Mouse (Mus musculus) heart, embryonic 15.5 days (tissue): Measurements from ENCODE around the gene Mettl5. TPM values are rescaled to one million over a fixed set of nuclear protein-coding genes. Genes with fewer than 3 reads are reported as not detected.
"Not testable (repeated sequence)": the region's sequence is repeated elsewhere in the genome, so short reads cannot be mapped to it uniquely, and the experiment has no call there.

ENCODE experiments used
- ATAC-seq: fragments of 200-750 bp; cut with Nextera tagmentation; replicated peaks from 2 replicates; pipeline ENCODE4 v1.8.0; 2017; ENCODE audit warnings: low read depth, moderate TSS enrichment; ENCODE audit not compliant: insufficient number of reproducible peaks, insufficient read depth, low FRiP score
- H3K27ac ChIP-seq: fragments of 300-500 bp; sonication (generic); 2 replicates; pipeline ENCODE4 v1.5.1; 2015; ENCODE audit warnings: mild to moderate bottlenecking, inconsistent platforms
- H3K27me3 ChIP-seq: fragments of 300-500 bp; sonication (generic); 2 replicates; pipeline ENCODE4 v1.6.1; 2015; ENCODE audit warnings: inconsistent platforms
- H3K36me3 ChIP-seq: fragments of 300-500 bp; sonication (generic); 2 replicates; pipeline ENCODE4 v1.6.1; 2015; ENCODE audit warnings: mild to moderate bottlenecking, inconsistent platforms
- H3K4me1 ChIP-seq: fragments of 300-500 bp; sonication (generic); replicated peaks from 2 replicates; pipeline ENCODE4 v1.6.1; 2015; ENCODE audit warnings: inconsistent platforms
- H3K4me2 ChIP-seq: fragments of 300-500 bp; sonication (generic); 2 replicates; pipeline ENCODE4 v1.6.1; 2015; ENCODE audit warnings: inconsistent platforms, mild to moderate bottlenecking, moderate library complexity
- H3K4me3 ChIP-seq: fragments of 300-500 bp; sonication (generic); 2 replicates; pipeline ENCODE4 v1.5.1; 2015; ENCODE audit warnings: mild to moderate bottlenecking, inconsistent platforms
- H3K9ac ChIP-seq: fragments of 300-500 bp; sonication (generic); 2 replicates; pipeline ENCODE4 v1.6.1; 2015; ENCODE audit warnings: mild to moderate bottlenecking, inconsistent platforms
- H3K9me3 ChIP-seq: fragments of 300-500 bp; sonication (generic); replicated peaks from 2 replicates; pipeline ENCODE4 v1.6.1; 2016; ENCODE audit warnings: inconsistent platforms
- WGBS: fragments of 180-500 bp; shearing (Covaris S2); methylation state at CpG from one replicate; pipeline ENCODE4 v1.1.7; 2015; ENCODE audit warnings: mixed read lengths; 5-methylcytosine and 5-hydroxymethylcytosine counted together
- polyA plus RNA-seq: library from polyadenylated mRNA; unstranded; fragments of >200 nt; fragmentation: Nextera tagmentation; extraction: Ambion mirVana; gene quantifications from 2 replicates; pipeline ENCODE4 v1.2.1, GENCODE M21; 2015

Gene Mettl5
- 33.5 and 38.1 TPM in 2 replicates for polyA plus RNA-seq

DNA sequence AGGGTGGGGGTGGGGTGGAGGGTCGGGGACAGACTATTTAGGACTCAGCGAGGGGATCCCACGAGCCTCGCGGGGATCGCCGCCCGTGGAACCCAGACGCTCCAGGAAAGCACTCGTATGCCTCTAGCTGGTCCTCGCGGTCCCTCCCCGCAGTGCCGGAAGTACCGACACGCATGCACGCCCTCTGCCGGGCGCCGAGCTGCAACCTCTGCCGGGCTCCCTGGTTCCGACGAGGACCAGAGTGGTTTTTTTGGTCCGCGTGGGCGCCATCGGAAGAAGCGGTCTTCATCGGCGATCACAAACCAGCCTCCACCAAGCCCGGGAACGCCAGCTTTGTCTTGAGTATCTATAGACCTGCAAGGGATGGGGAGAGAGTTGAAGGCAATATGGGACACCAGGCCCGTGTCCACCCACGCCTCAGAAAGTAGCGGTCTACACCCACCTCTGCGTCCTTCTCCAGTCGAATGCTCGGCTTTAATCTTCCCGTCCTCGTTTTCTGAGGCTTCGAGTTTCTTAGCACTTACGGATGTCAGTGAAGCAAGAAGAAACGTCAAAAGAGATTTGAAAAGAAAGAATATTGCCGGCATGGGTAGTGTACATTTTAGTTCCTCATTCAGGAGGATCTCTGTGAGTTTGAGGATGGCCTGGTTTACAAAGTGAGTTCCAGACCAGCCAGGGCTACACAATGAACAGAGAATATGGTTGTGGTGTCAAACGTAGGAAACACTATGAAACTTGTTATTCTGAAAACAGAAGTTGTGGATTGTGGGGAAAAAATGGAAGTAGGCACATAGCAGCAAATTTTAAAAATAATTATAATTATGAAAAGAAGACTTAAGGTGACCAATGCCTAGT, at the start of gene Mettl5:
Gene Mettl5, minus strand, starts transcription at position 165 of the 855 bp plus-strand sequence.
- peak within 1 kb of the TSS; percentile 65 for H3K4me2 ChIP-seq
- H3K36me3 ChIP-seq = no peaks in the 10 kb centered on the region
- H3K9me3 ChIP-seq = no peaks in the 10 kb centered on the region
- H3K4me1 ChIP-seq = peaks cover 9% of the 10 kb centered on the region; the same call in 1 of the 2 replicates
- 1% methylated on average over 45 of the region's 45 CpGs for WGBS
- ATAC-seq = peak; percentile 93
- peak within 1 kb of the TSS; percentile 64 for H3K27ac ChIP-seq
- peak within 1 kb of the TSS; percentile 73 for H3K9ac ChIP-seq
- peak within 1 kb of the TSS; percentile 73 for H3K4me3 ChIP-seq
- no peaks in the 10 kb centered on the region for H3K27me3 ChIP-seq

DNA sequence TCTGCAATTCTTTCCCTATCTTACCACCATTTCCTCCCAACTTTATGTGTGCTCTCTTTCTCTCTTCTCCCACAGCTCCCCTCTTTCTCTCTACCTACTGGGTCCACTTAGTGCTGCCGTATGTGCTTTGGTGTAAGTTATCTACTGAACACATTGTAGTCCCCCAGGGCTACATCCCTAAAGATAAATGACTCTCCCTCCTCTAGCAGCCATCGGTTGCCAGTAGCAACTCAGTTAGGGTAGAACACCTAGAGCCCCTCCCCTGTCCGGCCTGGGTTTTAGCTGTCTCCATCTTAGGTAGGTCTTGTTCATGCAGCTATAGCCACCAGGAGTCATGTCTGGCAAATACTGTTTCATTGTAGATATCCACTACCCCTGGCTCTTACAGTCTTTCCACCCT, 39.5 kb upstream of the Mettl5 start:
- H3K36me3 ChIP-seq = peaks cover 35% of the 10 kb centered on the region
- H3K4me1 ChIP-seq = no peaks in the 10 kb centered on the region
- H3K27ac ChIP-seq = no peak overlapping the region
- no peak overlapping the region for H3K9ac ChIP-seq
- H3K4me3 ChIP-seq = no peak overlapping the region
- ATAC-seq = no peak
- no peaks in the 10 kb centered on the region for H3K27me3 ChIP-seq
- no peaks in the 10 kb centered on the region for H3K9me3 ChIP-seq
- WGBS = 67% methylated on average over 3 of the region's 3 CpGs
- no peak overlapping the region for H3K4me2 ChIP-seq

- H3K4me3 ChIP-seq = no peak overlapping the region
- H3K9me3 ChIP-seq = no peaks in the 10 kb centered on the region
- no peak for ATAC-seq
- WGBS = 70% methylated on average over 3 of the region's 3 CpGs
- no peaks in the 10 kb centered on the region for H3K27me3 ChIP-seq
- H3K9ac ChIP-seq = no peak overlapping the region
- no peak overlapping the region for H3K27ac ChIP-seq
- H3K4me2 ChIP-seq = no peak overlapping the region
- H3K36me3 ChIP-seq = peaks cover 35% of the 10 kb centered on the region
- H3K4me1 ChIP-seq = no peaks in the 10 kb centered on the region
These were observed 31.9 kb upstream of the Mettl5 start for GRCm38 (mm10) chr2:69917301-69917700.

DNA sequence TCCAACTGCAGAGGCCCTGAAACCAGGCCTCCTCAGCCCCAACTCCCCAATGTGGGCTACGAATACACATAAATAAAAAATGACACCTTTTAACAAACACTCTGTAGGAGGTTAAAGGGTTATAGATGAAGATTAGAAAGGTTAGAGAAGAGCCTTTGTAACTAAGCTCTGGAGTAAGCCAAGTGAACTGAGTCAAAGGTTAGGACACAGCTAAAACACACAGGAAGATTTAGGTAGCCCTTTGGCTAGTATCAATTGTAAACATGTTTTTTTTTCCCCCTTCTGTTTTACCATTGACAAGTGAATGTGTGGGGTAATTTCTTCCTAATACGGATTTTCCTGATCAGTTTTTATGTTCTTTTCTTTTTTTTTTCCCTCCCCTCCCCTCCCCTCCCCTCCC, 27.4 kb upstream of the Mettl5 start:
- H3K27ac ChIP-seq = no peak overlapping the region
- H3K9ac ChIP-seq = no peak overlapping the region
- H3K9me3 ChIP-seq = no peaks in the 10 kb centered on the region
- H3K4me3 ChIP-seq = no peak overlapping the region
- H3K4me1 ChIP-seq = no peaks in the 10 kb centered on the region
- H3K27me3 ChIP-seq = no peaks in the 10 kb centered on the region
- 72% methylated on average over 2 of the region's 2 CpGs for WGBS
- no peak for ATAC-seq
- H3K36me3 ChIP-seq = peaks cover 14% of the 10 kb centered on the region
- no peak overlapping the region for H3K4me2 ChIP-seq

DNA sequence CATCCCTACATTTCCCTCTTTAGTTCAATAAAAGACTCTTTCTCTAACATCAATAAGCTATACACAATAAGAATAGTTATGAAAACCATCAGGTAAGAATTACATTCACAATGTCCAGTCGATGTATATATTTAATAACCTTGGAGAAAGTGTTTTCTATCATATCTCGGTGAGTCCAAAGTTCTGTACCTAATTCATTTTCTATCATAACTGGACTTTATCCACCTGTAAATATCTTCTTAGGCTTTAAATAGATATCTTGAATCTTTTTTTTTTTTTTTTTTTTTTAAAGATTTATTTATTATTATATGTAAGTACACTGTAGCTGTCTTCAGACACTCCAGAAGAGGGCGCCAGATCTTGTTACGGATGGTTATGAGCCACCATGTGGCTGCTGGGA, 22.0 kb upstream of the Mettl5 start:
- not testable (repeated sequence) for H3K4me1 ChIP-seq, H3K9me3 ChIP-seq, H3K27ac ChIP-seq, H3K9ac ChIP-seq, ATAC-seq, H3K27me3 ChIP-seq, H3K4me2 ChIP-seq, H3K4me3 ChIP-seq, H3K36me3 ChIP-seq
- 88% methylated on average over 4 of the region's 4 CpGs for WGBS

- H3K27ac ChIP-seq = no peak overlapping the region
- WGBS = 90% methylated on average over 3 of the region's 3 CpGs
- ATAC-seq = no peak
These were observed 18.1 kb upstream of the Mettl5 start for GRCm38 (mm10) chr2:69903541-69903940.

GRCm38 (mm10) chr2:69897618-69898575, 12.5 kb upstream of the Mettl5 start:
- Histone ChIP-seq H3K4me2 (peak overlapping the region; percentile 85), H3K36me3 (no peaks in the 10 kb centered on the region), H3K9ac (peak overlapping the region; percentile 100), H3K4me1 (peaks cover 12% of the 10 kb centered on the region), H3K9me3 (no peaks in the 10 kb centered on the region), H3K4me3 (peak overlapping the region; percentile 97), H3K27ac (peak overlapping the region; percentile 96), H3K27me3 (no peaks in the 10 kb centered on the region)
- WGBS = under 1% methylated on average over 55 of the region's 55 CpGs
- peak; percentile 73 for ATAC-seq

More at GRCm38 (mm10) chr2:69903541-69903940, 18.1 kb upstream of the Mettl5 start:
- Histone ChIP-seq H3K4me2 (no peak overlapping the region), H3K4me1 (peaks cover 12% of the 10 kb centered on the region), H3K4me3 (no peak overlapping the region), H3K36me3 (no peaks in the 10 kb centered on the region; the same call in 1 of the 2 replicates), H3K9me3 (no peaks in the 10 kb centered on the region), H3K9ac (no peak overlapping the region), H3K27me3 (no peaks in the 10 kb centered on the region)

DNA sequence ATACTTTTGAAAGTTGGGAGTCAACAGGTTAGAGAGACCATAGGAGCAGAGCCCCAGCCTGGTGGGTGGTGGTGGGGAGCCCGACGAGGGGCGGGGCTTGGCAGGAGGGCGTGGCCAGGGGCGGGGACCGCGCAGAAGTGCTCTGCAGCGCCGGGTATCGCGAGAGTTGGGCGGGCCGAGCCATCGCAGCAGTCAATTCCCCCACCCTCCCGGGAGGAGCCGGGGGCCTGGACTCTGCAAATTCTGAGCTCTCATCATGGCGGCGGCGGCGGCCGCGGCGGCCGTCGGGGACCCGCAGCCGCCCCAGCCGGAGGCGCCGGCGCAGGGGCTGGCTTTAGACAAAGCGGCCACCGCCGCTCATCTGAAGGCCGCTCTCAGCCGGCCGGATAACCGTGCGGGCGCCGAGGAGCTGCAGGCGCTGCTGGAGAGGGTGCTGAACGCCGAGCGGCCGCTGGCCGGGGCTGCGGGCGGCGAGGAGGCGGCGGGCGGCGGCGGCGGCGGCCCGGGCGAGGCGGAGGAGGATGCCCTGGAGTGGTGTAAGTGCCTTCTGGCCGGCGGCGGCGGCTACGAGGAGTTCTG, 11.7 kb upstream of the Mettl5 start, which contains the start of gene Ubr3:
Gene Ubr3, plus strand, starts transcription at position 208 of the 579 bp plus-strand sequence.
- Histone ChIP-seq H3K9ac (peak within 1 kb of the TSS; percentile 100), H3K4me1 (peaks cover 12% of the 10 kb centered on the region), H3K27me3 (no peaks in the 10 kb centered on the region), H3K27ac (peak within 1 kb of the TSS; percentile 96), H3K4me3 (peak within 1 kb of the TSS; percentile 97), H3K4me2 (peak within 1 kb of the TSS; percentile 85), H3K9me3 (no peaks in the 10 kb centered on the region), H3K36me3 (no peaks in the 10 kb centered on the region)
- ATAC-seq = peak; percentile 98
- under 1% methylated on average over 54 of the region's 65 CpGs for WGBS

- no peak overlapping the region for H3K4me3 ChIP-seq
- no peak overlapping the region for H3K4me2 ChIP-seq
- H3K9me3 ChIP-seq = no peaks in the 10 kb centered on the region
- WGBS = 94% methylated on average over 4 of the region's 4 CpGs
- H3K27me3 ChIP-seq = no peaks in the 10 kb centered on the region
- peaks cover 12% of the 10 kb centered on the region for H3K4me1 ChIP-seq
- no peak overlapping the region for H3K27ac ChIP-seq
- H3K9ac ChIP-seq = no peak overlapping the region
- H3K36me3 ChIP-seq = no peaks in the 10 kb centered on the region
- ATAC-seq = no peak
These were observed 10.8 kb upstream of the Mettl5 start for GRCm38 (mm10) chr2:69896224-69896581.

DNA sequence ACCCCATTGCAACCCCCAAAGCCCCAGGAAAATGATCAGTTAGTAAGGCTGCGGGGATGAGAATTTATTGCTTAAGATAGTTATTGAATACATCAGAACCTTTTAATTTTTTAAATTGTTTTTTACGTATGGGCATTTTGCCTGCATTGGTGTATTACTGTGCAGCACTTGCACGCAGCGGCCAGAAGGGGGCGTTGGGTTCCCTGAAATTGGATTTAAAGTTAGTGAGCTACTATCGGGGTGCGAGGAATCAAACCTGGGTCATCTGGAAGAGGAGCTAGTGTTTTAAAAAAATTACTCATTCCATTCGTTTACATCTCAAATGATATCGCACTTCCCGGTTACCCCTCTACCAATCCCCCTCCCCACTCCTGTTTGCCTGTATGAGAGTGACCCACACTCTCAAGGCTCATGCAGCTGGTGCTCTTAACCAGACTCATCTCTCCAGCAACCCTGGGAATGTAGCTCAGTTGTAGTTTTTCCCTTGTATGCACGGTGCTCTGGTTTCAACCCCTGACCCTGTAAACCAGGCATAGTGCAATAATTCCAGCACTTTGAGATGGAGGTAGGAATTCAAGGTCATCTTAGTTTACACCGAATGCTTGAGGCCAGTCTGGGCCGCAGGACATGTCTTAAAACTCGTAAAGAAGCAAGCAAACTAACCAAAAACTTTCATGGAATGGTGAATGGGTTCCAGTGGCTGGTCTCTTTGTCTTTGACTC, 10.2 kb upstream of the Mettl5 start:
- H3K27me3 ChIP-seq = no peaks in the 10 kb centered on the region
- no peaks in the 10 kb centered on the region for H3K36me3 ChIP-seq
- 59% methylated on average over 14 of the region's 14 CpGs for WGBS
- H3K9me3 ChIP-seq = no peaks in the 10 kb centered on the region
- ATAC-seq = no peak
- H3K27ac ChIP-seq = no peak overlapping the region
- no peak overlapping the region for H3K4me3 ChIP-seq
- H3K4me2 ChIP-seq = no peak overlapping the region
- peaks cover 12% of the 10 kb centered on the region for H3K4me1 ChIP-seq
- no peak overlapping the region for H3K9ac ChIP-seq
